Mouse (Mus musculus) embryonic facial prominence, embryonic 10.5 days (tissue): Measurements from ENCODE around the gene Pon2. TPM values are rescaled to one million over a fixed set of nuclear protein-coding genes. Genes with fewer than 3 reads are reported as not detected.
"Not testable (repeated sequence)": the region's sequence is repeated elsewhere in the genome, so short reads cannot be mapped to it uniquely, and the experiment has no call there.

Experiments used
- DNase-seq: peaks from one replicate; pipeline ENCODE4 v3.0.0-alpha.2; 2017; ENCODE audit warnings: low spot score
- H3K27ac ChIP-seq: fragments of 300-500 bp; sonication (generic); replicated peaks from 2 replicates; pipeline ENCODE4 v1.5.1; 2016; ENCODE audit warnings: mild to moderate bottlenecking
- H3K27me3 ChIP-seq: fragments of 300-500 bp; sonication (generic); replicated peaks from 2 replicates; pipeline ENCODE4 v1.6.1; 2016; ENCODE audit warnings: low read depth, mild to moderate bottlenecking; ENCODE audit not compliant: poor library complexity, severe bottlenecking
- H3K36me3 ChIP-seq: fragments of 300-500 bp; sonication (generic); replicated peaks from 2 replicates; pipeline ENCODE4 v1.6.1; 2016; ENCODE audit warnings: mild to moderate bottlenecking, moderate library complexity
- H3K4me1 ChIP-seq: fragments of 300-500 bp; sonication (generic); 2 replicates; pipeline ENCODE4 v1.6.1; 2016
- H3K4me3 ChIP-seq: fragments of 300-500 bp; sonication (generic); 2 replicates; pipeline ENCODE4 v1.5.1; 2016; ENCODE audit warnings: mild to moderate bottlenecking, moderate library complexity
- H3K9me3 ChIP-seq: fragments of 300-500 bp; sonication (generic); 2 replicates; pipeline ENCODE4 v1.6.1; 2016; ENCODE audit warnings: mild to moderate bottlenecking
- WGBS: fragments of 180-500 bp; shearing (Covaris S2); methylation state at CpG from one replicate; pipeline ENCODE4 v1.1.7; 2016; 5-methylcytosine and 5-hydroxymethylcytosine counted together
- polyA plus RNA-seq: library from polyadenylated mRNA; unstranded; fragments of >200 nt; fragmentation: Nextera tagmentation; extraction: Ambion mirVana; gene quantifications from 2 replicates; pipeline ENCODE4 v1.2.1, GENCODE M21; 2016

Gene Pon2
- 22.9 and 25.9 TPM in 2 replicates for polyA plus RNA-seq

DNA sequence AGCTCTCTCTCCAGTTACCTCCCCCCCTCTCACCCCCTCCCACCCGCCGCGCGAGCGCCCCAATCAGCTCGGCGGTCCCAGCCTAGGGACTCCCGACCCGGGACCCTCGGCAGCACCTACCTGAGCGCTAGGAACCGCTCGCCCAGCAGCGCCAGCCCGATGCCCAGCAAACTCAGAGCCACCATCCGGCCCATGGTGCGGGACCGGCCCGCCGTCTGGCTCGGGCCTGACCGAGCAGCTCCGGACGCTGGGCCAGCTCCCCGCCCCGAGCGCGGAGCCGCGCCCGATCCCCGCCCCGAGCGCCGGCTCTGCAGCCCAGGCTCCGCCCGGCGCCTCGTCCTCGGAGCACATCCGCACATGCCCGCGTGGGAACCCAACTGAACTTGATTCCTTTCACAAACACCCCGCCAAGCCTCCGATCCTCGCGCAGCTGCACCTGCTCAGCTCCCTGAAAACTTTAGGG, at the start of gene Pon2:
Pon2 (minus strand) TSS at position 364 of the 463 bp plus-strand sequence.
- no peaks in the 10 kb centered on the region; the same call in 1 of the 2 replicates for H3K36me3 ChIP-seq
- under 1% methylated on average over 47 of the region's 47 CpGs for WGBS
- H3K4me3 ChIP-seq, result peak within 1 kb of the TSS; percentile 83
- H3K27me3 ChIP-seq, result peaks cover 15% of the 10 kb centered on the region
- H3K27ac ChIP-seq, result peak within 1 kb of the TSS; percentile 93
- peaks cover 17% of the 10 kb centered on the region for H3K4me1 ChIP-seq
- peak; percentile 88 for DNase-seq
- H3K9me3 ChIP-seq, result no peaks in the 10 kb centered on the region

DNA sequence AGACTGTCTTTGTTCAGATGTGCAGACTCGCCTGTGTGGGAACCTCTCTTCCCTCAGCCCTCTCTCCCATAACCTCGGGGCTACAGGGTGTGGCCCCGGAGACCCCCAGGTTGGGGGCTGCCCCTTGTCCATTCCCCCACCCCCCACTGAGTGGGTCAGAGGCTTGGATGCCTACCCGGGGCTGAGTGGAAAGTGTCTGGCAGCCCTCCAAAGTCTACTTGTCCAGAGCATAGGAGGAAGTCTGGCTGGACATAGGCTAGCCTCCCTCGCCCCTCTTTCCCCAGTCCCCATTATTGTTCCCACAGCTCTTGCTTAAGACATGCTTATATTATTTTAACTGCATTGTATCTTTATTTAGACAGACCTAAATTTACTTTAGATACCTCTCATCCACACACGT, 46.0 kb upstream of the Pon2 start:
- Histone ChIP-seq H3K36me3 (no peaks in the 10 kb centered on the region), H3K9me3 (no peaks in the 10 kb centered on the region), H3K4me1 (no peaks in the 10 kb centered on the region), H3K27me3 (no peaks in the 10 kb centered on the region), H3K4me3 (no peak overlapping the region), H3K27ac (no peak overlapping the region)
- WGBS, result 84% methylated on average over 6 of the region's 6 CpGs
- no peak for DNase-seq

DNA sequence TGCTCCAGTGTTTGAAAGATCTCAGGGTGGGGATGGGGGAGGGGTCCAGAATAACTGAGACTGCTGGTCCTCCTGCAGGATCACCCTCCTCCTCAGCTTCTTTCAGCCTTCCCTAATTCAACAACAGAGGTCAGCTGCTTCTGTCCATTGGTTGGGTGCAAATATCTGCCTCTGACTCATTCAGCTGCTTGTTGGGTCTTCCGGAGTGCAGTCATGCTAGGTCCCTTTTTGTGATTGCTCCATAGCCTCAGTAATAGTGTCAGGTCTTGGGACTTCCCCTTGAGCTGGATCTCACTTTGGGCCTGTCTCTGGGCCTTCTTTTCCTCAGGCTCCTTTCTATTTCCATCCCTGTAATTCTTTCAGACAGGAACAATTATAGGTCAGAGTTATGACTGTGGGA, 41.0 kb upstream of the Pon2 start:
- not testable (repeated sequence) for H3K4me3 ChIP-seq, H3K27ac ChIP-seq, H3K36me3 ChIP-seq, DNase-seq, H3K9me3 ChIP-seq, H3K4me1 ChIP-seq, H3K27me3 ChIP-seq
- 98% methylated on average over 1 of the region's 1 CpGs for WGBS

GRCm38 (mm10) chr6:5338781-5339180, 40.5 kb upstream of the Pon2 start:
- H3K36me3 ChIP-seq, H3K9me3 ChIP-seq, DNase-seq, H3K27me3 ChIP-seq, H3K4me1 ChIP-seq, H3K27ac ChIP-seq, H3K4me3 ChIP-seq: not testable (repeated sequence)
- 90% methylated on average over 4 of the region's 4 CpGs for WGBS

GRCm38 (mm10) chr6:5336016-5336415, 37.8 kb upstream of the Pon2 start:
- not testable (repeated sequence) for H3K27me3 ChIP-seq, H3K27ac ChIP-seq, H3K4me3 ChIP-seq, DNase-seq, H3K9me3 ChIP-seq, H3K36me3 ChIP-seq, H3K4me1 ChIP-seq

- no peak overlapping the region for H3K4me3 ChIP-seq
- 52% methylated on average over 5 of the region's 5 CpGs for WGBS
- H3K4me1 ChIP-seq, result no peaks in the 10 kb centered on the region
- no peaks in the 10 kb centered on the region for H3K27me3 ChIP-seq
- no peak for DNase-seq
- no peaks in the 10 kb centered on the region for H3K36me3 ChIP-seq
- 0 out of 2 replicates have a peak, but pooled peaks cover 4% of the 10 kb centered on the region for H3K9me3 ChIP-seq
- H3K27ac ChIP-seq, result no peak overlapping the region
These were observed 35.8 kb upstream of the Pon2 start for GRCm38 (mm10) chr6:5334021-5334420.

DNA sequence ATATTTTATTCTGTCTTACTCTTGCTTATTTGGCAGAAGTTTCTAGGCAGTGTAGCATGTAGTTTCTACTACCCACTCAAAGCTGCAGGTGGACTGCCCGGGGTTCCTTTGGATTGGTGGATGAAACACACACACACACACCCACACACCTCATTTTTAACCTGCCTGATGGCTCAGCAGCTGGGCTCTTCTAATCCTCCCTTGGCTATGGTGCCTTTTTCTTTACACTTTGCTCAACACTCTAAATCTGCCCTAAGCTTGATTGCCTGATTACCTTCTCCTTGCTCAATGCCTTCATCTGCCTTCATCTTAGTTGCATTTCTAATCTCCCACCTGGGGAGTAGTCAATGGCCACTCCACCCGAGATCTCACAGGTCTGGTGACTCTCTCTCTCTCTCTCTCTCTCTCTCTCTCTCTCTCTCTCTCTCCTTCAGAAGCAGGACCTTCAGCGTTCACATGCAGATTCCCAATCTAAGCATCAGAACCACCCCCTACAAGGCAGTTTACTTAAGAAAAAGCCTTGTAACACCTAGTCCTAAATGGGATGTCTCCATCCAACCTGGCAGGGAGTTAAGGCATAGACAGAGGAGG, 34.4 kb upstream of the Pon2 start:
- H3K36me3 ChIP-seq, result no peaks in the 10 kb centered on the region
- no peaks in the 10 kb centered on the region for H3K4me1 ChIP-seq
- H3K27me3 ChIP-seq, result no peaks in the 10 kb centered on the region
- WGBS, result 70% methylated on average over 3 of the region's 3 CpGs
- no peak overlapping the region for H3K4me3 ChIP-seq
- 0 out of 2 replicates have a peak, but pooled peaks cover 2% of the 10 kb centered on the region for H3K9me3 ChIP-seq
- H3K27ac ChIP-seq, result no peak overlapping the region
- DNase-seq, result no peak

GRCm38 (mm10) chr6:5325122-5325521, 26.9 kb upstream of the Pon2 start:
- H3K27ac ChIP-seq, result no peak overlapping the region
- WGBS, result 66% methylated on average over 2 of the region's 2 CpGs
- peaks cover 6% of the 10 kb centered on the region; the same call in 1 of the 2 replicates for H3K9me3 ChIP-seq

DNA sequence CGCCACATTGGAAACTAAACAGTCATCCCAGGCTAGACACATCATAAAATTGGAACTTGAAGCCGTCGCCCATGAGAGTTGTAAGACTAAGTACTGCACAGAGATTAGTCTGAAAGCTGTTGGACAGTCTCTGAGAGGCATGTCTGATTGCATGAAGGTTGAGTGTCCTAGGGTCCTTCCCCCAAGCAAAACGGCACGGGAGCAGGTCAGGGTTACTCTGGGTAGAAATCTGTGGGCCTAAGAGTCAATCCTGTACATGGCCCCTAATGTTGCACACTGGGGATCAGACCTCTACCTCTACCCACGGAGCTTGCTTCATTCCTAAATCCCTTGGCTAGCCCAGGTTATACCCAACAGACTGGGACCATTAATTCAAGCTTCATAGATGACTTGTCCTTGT, 25.8 kb upstream of the Pon2 start:
- DNase-seq, H3K4me3 ChIP-seq: not testable (repeated sequence)
- WGBS, result 95% methylated on average over 6 of the region's 6 CpGs

More at GRCm38 (mm10) chr6:5325122-5325521, 26.9 kb upstream of the Pon2 start:
- Histone ChIP-seq H3K4me1 (no peaks in the 10 kb centered on the region), H3K4me3 (no peak overlapping the region), H3K27me3 (no peaks in the 10 kb centered on the region), H3K36me3 (no peaks in the 10 kb centered on the region)
- no peak for DNase-seq

GRCm38 (mm10) chr6:5316630-5317029, 18.4 kb upstream of the Pon2 start:
- DNase-seq, result no peak
- Histone ChIP-seq H3K27me3 (no peaks in the 10 kb centered on the region), H3K9me3 (no peaks in the 10 kb centered on the region), H3K4me3 (no peak overlapping the region), H3K36me3 (no peaks in the 10 kb centered on the region), H3K4me1 (no peaks in the 10 kb centered on the region), H3K27ac (no peak overlapping the region)
- 90% methylated on average over 9 of the region's 9 CpGs for WGBS

More for the DNA sequence above, 25.8 kb upstream of the Pon2 start:
- not testable (repeated sequence) for H3K4me1 ChIP-seq, H3K36me3 ChIP-seq, H3K9me3 ChIP-seq, H3K27me3 ChIP-seq, H3K27ac ChIP-seq

- no peaks in the 10 kb centered on the region for H3K27me3 ChIP-seq
- H3K9me3 ChIP-seq, result no peaks in the 10 kb centered on the region
- H3K27ac ChIP-seq, result no peak overlapping the region
- 91% methylated on average over 3 of the region's 3 CpGs for WGBS
- H3K36me3 ChIP-seq, result no peaks in the 10 kb centered on the region
- no peak for DNase-seq
- no peak overlapping the region for H3K4me3 ChIP-seq
- H3K4me1 ChIP-seq, result no peaks in the 10 kb centered on the region
These were observed 17.0 kb upstream of the Pon2 start for GRCm38 (mm10) chr6:5315053-5315759.

- DNase-seq, result no peak
- WGBS, result 92% methylated on average over 5 of the region's 5 CpGs
- no peaks in the 10 kb centered on the region for H3K4me1 ChIP-seq
- no peaks in the 10 kb centered on the region for H3K27me3 ChIP-seq
- H3K27ac ChIP-seq, result no peak overlapping the region
- H3K9me3 ChIP-seq, result no peaks in the 10 kb centered on the region
- no peak overlapping the region for H3K4me3 ChIP-seq
- H3K36me3 ChIP-seq, result no peaks in the 10 kb centered on the region
These were observed 15.8 kb upstream of the Pon2 start for GRCm38 (mm10) chr6:5313951-5314590.

DNA sequence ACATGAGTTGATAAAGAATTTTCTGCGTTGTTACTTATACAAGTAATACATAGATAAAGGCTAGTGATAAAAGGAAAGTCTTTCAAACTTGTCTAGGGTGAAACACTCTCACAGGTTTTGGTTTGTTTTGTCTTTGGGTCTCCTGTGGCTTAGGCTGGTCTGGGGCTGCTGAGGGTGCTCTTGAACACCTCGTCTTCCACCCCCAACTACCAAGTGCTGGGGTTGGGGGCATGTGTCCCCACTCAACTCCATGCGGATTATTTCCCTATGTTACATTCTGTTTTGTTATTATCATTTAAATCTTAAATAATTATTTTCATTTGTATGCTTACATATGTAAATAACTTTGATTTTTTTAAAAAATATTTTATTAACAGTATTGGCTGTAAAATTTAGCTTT, 12.2 kb upstream of the Pon2 start:
- H3K9me3 ChIP-seq, result no peaks in the 10 kb centered on the region
- H3K4me3 ChIP-seq, result no peak overlapping the region
- no peaks in the 10 kb centered on the region for H3K4me1 ChIP-seq
- H3K27me3 ChIP-seq, result no peaks in the 10 kb centered on the region
- 81% methylated on average over 3 of the region's 3 CpGs for WGBS
- H3K27ac ChIP-seq, result no peak overlapping the region
- DNase-seq, result no peak
- no peaks in the 10 kb centered on the region for H3K36me3 ChIP-seq
